Mouse (Mus musculus): ENCODE results near the gene Tprkb.

DNA sequence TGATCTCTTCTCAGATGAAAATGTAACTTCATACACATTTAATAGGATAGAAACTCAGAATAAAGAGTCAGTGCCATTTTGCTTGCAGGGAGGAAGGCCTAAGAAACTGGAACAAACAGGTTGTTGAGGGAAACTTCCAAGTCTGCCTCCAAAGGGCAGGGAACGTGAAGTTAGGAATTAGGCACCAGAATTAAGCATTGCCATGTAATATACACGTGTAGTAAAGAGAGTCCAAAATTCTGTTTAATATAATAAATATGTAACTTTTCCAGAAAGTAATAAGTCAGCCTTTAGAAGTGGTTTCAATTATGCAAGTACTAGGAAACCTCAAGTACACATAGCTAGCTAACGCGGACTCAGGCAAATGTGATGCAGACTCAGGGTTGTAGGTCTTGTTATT is 7.7 kb downstream of the Tprkb start:
- TF ChIP-seq CTCF (IDR thresholded peaks at IDR 0.05; ENCODE audit: extremely low read depth, insufficient read depth, low read length) (no peak), POLR2A (IDR thresholded peaks at IDR 0.05; ENCODE audit: extremely low read depth, insufficient read depth, low read length) (no peak)
